Mouse (Mus musculus): ENCODE data around the gene Numb.

GRCm38 (mm10) chr12:83790749-83791148 is 131.0 kb downstream of the Numb start:
- TF ChIP-seq CTCF (IDR thresholded peaks at IDR 0.05; ENCODE audit: borderline replicate concordance, extremely low read depth, insufficient read depth, insufficient read length), result no peak
- TF ChIP-seq POLR2A (IDR thresholded peaks at IDR 0.05; ENCODE audit: borderline replicate concordance, extremely low read depth, insufficient read depth, insufficient read length, poor library complexity, severe bottlenecking), result no peak
